Mouse (Mus musculus): Measurements from ENCODE around the gene Tnip3. TPM values are rescaled to one million over a fixed set of nuclear protein-coding genes. Genes with fewer than 3 reads are reported as not detected.

Tnip3 gene
- total RNA-seq, 2 experiments from 2014 or later: not detected

- intact Hi-C loops (cut with DNase I; ENCODE audit: low total_unique reads): no loop called here
- DNase-seq: no peak
Measured at GRCm38 (mm10) chr6:65623016-65623715, 98.1 kb downstream of the Tnip3 start.

- intact Hi-C loops (cut with DNase I; ENCODE audit: low total_unique reads): no loop called here
- DNase-seq: no peak
Measured at GRCm38 (mm10) chr6:65630578-65630977, 105.5 kb downstream of the Tnip3 start.

GRCm38 (mm10) chr6:65632184-65632583 lies 107.1 kb downstream of the Tnip3 start:
- no peak for DNase-seq
- intact Hi-C loops (cut with DNase I; ENCODE audit: low total_unique reads): no loop called here

GRCm38 (mm10) chr6:65642431-65642830 lies 117.3 kb downstream of the Tnip3 start:
- no peak for DNase-seq
- intact Hi-C loops (cut with DNase I; ENCODE audit: low total_unique reads): no loop called here

GRCm38 (mm10) chr6:65644110-65644509 lies 119.0 kb downstream of the Tnip3 start:
- intact Hi-C loops (cut with DNase I; ENCODE audit: low total_unique reads): no loop called here
- DNase-seq: no peak

GRCm38 (mm10) chr6:65646408-65646807 lies 121.3 kb downstream of the Tnip3 start:
- intact Hi-C loops (cut with DNase I; ENCODE audit: low total_unique reads): no loop called here
- no peak for DNase-seq

GRCm38 (mm10) chr6:65647731-65648130 lies 122.6 kb downstream of the Tnip3 start:
- intact Hi-C loops (cut with DNase I; ENCODE audit: low total_unique reads): no loop called here
- no peak for DNase-seq

GRCm38 (mm10) chr6:65651376-65651775 lies 126.3 kb downstream of the Tnip3 start:
- DNase-seq: no peak
- intact Hi-C loops (cut with DNase I; ENCODE audit: low total_unique reads): no loop called here

GRCm38 (mm10) chr6:65661272-65661671 lies 136.2 kb downstream of the Tnip3 start:
- no peak for DNase-seq
- intact Hi-C loops (cut with DNase I; ENCODE audit: low total_unique reads): no loop called here

GRCm38 (mm10) chr6:65662050-65662449 lies 136.9 kb downstream of the Tnip3 start:
- intact Hi-C loops (cut with DNase I; ENCODE audit: low total_unique reads): no loop called here
- DNase-seq: no peak

GRCm38 (mm10) chr6:65663990-65664389 lies 138.9 kb downstream of the Tnip3 start:
- intact Hi-C loops (cut with DNase I; ENCODE audit: low total_unique reads): no loop called here
- DNase-seq: no peak

GRCm38 (mm10) chr6:65666295-65666694 lies 141.2 kb downstream of the Tnip3 start:
- DNase-seq: no peak
- intact Hi-C loops (cut with DNase I; ENCODE audit: low total_unique reads): no loop called here

GRCm38 (mm10) chr6:65669971-65670370 lies 144.9 kb downstream of the Tnip3 start:
- DNase-seq: no peak
- intact Hi-C loops (cut with DNase I; ENCODE audit: low total_unique reads): no loop called here

- peak; percentile 6 for DNase-seq
- intact Hi-C loops (cut with DNase I; ENCODE audit: low total_unique reads): no loop called here
Measured at GRCm38 (mm10) chr6:65670981-65671411, 145.9 kb downstream of the Tnip3 start.

GRCm38 (mm10) chr6:65671451-65671850 lies 146.3 kb downstream of the Tnip3 start, which contains the start of gene Ndnf:
Gene Ndnf, plus strand, starts transcription at chr6:65671590.
- peak; percentile 74 for DNase-seq
- intact Hi-C loops (cut with DNase I; ENCODE audit: low total_unique reads): no loop called here

- intact Hi-C loops (cut with DNase I; ENCODE audit: low total_unique reads): no loop called here
- peak; percentile 17 for DNase-seq
Measured at GRCm38 (mm10) chr6:65672131-65673031, 147.3 kb downstream of the Tnip3 start.

Other genes starting within 250 kb of the Tnip3 start
- not detected for gene C130060K24Rik, start 144.2 kb upstream of the Tnip3 start, total RNA-seq (2021)
- gene Ndnf, start 146.3 kb downstream of the Tnip3 start, total RNA-seq (2021): 1 to 10 TPM in 1 of 2 experiments, under 1 TPM in 1; 0.38 to 1.0 TPM